Mouse (Mus musculus): Measurements from ENCODE around the gene Hmgb1. TPM values are rescaled to one million over a fixed set of nuclear protein-coding genes. Genes with fewer than 3 reads are reported as not detected.

The Hmgb1 gene
- polyA plus RNA-seq, 1 experiment = 15.2 TPM

DNA sequence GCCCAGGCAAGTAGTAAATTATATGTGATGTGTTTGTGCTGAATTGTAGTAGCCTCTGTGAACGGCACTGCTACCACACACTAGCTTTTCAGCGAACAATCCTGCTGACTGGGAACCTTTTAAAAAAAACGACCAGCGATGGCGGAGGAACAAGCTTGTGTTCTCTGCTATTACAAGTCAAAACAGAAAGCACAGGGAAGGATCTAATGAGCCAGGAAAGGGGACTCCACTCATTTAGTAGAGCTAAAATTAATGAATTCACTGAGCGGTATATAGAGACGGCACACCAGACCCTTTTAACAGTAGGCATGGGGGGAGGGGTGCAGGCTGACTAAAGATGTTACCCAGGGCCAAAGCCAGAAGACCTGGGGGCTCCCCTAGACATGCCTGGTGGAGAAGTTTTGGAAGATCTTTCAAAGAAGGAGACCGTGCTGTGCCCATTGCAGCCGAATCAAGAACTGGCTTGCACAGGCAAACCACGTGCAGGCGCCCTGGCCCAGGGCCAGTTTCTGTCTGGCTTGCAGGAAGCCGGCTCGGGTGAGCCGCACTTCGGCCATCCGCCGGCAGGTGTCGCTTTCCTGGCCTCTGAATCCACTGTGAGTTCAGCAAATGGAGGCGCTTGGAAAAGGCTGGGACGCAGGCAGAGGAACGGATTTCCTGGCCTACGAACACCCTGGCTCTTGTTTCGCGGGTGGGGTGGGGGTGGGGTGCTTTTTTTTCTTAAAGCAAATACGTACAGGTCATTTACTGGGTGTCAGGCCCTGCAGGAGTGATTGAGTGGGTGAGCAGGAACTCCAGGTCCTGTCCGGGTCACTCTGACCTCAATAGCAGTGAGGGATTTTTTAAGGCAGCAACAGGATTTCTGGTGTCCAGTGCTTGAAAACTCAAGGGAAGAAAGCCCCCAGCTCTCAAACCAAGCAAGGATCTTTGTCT, 177.7 kb downstream of the Hmgb1 start:
- TF ChIP-seq POLR2A (IDR thresholded peaks at IDR 0.05; ENCODE audit: control insufficient read depth, low read depth, low read length) (0 out of 2 replicates have a peak, but pooled peaks have one; percentile 34), CTCF (IDR thresholded peaks at IDR 0.05; ENCODE audit: control insufficient read depth, insufficient read depth, insufficient replicate concordance, low read depth, low read length) (peak; percentile 85)
- no peaks in the 10 kb centered on the region for H3K27me3 ChIP-seq (ENCODE audit: control insufficient read depth, insufficient read depth, low read length)
- peak overlapping the region; percentile 7 for H3K4me3 ChIP-seq (ENCODE audit: control insufficient read depth, low read depth, low read length)
- no peaks in the 10 kb centered on the region for H3K36me3 ChIP-seq (ENCODE audit: control insufficient read depth, insufficient read depth, low read length)
- H3K27ac ChIP-seq (ENCODE audit: control insufficient read depth, insufficient read depth, low read depth, low read length) = peak overlapping the region; percentile 58
- peaks cover 2% of the 10 kb centered on the region for H3K4me1 ChIP-seq (ENCODE audit: control insufficient read depth, insufficient read depth, low read length)

DNA sequence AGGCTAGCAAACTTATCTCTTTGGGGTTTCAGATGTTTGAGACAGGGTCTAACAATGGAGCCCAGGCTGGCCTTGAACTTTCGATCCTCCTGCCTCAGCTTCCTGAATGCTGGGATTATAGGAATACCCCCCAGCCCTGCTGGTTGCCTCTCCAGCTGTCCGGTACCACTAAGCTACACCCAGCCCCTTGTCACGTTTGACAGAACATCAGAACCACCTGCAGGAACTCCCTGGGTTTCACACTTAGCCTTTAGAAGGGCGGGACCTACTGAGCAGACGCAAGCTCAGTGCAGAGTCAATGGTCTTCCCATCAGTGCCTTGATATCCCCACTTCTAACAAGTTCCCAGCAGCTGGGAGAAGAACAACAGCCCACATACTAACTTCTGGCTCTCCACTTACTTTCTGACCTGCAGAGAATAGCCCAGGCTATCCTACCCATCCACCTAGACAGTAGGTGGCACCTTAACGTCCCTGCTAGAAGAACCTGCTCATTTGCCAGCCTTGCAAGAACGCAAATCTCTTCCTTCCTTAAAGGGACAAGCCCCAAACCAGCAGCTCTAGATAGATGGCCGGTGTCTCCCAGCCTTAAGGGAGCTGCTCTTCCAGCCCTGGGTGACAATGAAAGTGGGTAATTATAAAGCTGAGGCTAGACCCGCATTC, 178.5 kb downstream of the Hmgb1 start:
- TF ChIP-seq POLR2A (IDR thresholded peaks at IDR 0.05; ENCODE audit: control insufficient read depth, low read depth, low read length) (no peak), CTCF (IDR thresholded peaks at IDR 0.05; ENCODE audit: control insufficient read depth, insufficient read depth, insufficient replicate concordance, low read depth, low read length) (no peak)
- H3K27me3 ChIP-seq (ENCODE audit: control insufficient read depth, insufficient read depth, low read length) = no peaks in the 10 kb centered on the region
- H3K36me3 ChIP-seq (ENCODE audit: control insufficient read depth, insufficient read depth, low read length) = no peaks in the 10 kb centered on the region
- peak overlapping the region; percentile 58 for H3K27ac ChIP-seq (ENCODE audit: control insufficient read depth, insufficient read depth, low read depth, low read length)
- H3K4me3 ChIP-seq (ENCODE audit: control insufficient read depth, low read depth, low read length) = no peak overlapping the region
- H3K4me1 ChIP-seq (ENCODE audit: control insufficient read depth, insufficient read depth, low read length) = peaks cover 2% of the 10 kb centered on the region

DNA sequence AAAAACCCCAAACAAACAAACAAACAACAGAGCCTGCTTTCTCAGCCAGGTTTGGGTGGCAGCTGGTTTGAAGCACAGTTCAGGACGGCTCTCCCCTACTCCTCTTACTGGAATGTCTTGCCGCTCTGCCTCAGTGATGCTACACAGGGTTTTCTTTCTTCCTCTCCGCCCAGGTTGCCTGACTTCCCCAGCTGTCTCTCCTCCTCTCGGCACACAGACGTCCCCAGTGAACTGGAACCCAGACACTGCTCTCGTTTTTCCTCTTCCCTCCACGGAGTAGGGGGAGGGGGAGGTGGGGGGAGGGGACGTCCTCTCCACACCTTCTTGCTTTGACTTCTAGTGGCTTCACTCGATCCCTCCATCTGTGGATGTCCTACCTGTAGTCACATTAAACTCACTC, 179.2 kb downstream of the Hmgb1 start:
- no peak overlapping the region for H3K27ac ChIP-seq (ENCODE audit: control insufficient read depth, insufficient read depth, low read depth, low read length)
- H3K27me3 ChIP-seq (ENCODE audit: control insufficient read depth, insufficient read depth, low read length) = no peaks in the 10 kb centered on the region
- TF ChIP-seq POLR2A (IDR thresholded peaks at IDR 0.05; ENCODE audit: control insufficient read depth, low read depth, low read length) = no peak
- TF ChIP-seq CTCF (IDR thresholded peaks at IDR 0.05; ENCODE audit: control insufficient read depth, insufficient read depth, insufficient replicate concordance, low read depth, low read length) = no peak
- no peaks in the 10 kb centered on the region for H3K36me3 ChIP-seq (ENCODE audit: control insufficient read depth, insufficient read depth, low read length)
- H3K4me1 ChIP-seq (ENCODE audit: control insufficient read depth, insufficient read depth, low read length) = peaks cover 2% of the 10 kb centered on the region
- H3K4me3 ChIP-seq (ENCODE audit: control insufficient read depth, low read depth, low read length) = no peak overlapping the region

GRCm38 (mm10) chr5:149003137-149003536, 181.2 kb downstream of the Hmgb1 start:
- H3K36me3 ChIP-seq (ENCODE audit: control insufficient read depth, insufficient read depth, low read length) = no peaks in the 10 kb centered on the region
- H3K27me3 ChIP-seq (ENCODE audit: control insufficient read depth, insufficient read depth, low read length) = no peaks in the 10 kb centered on the region
- TF ChIP-seq POLR2A (IDR thresholded peaks at IDR 0.05; ENCODE audit: control insufficient read depth, low read depth, low read length) (no peak), CTCF (IDR thresholded peaks at IDR 0.05; ENCODE audit: control insufficient read depth, insufficient read depth, insufficient replicate concordance, low read depth, low read length) (no peak)
- no peak overlapping the region for H3K4me3 ChIP-seq (ENCODE audit: control insufficient read depth, low read depth, low read length)
- peaks cover 17% of the 10 kb centered on the region for H3K4me1 ChIP-seq (ENCODE audit: control insufficient read depth, insufficient read depth, low read length)
- no peak overlapping the region for H3K27ac ChIP-seq (ENCODE audit: control insufficient read depth, insufficient read depth, low read depth, low read length)

GRCm38 (mm10) chr5:149002803-149003115, 181.5 kb downstream of the Hmgb1 start:
- H3K4me1 ChIP-seq (ENCODE audit: control insufficient read depth, insufficient read depth, low read length) = peaks cover 17% of the 10 kb centered on the region
- no peaks in the 10 kb centered on the region for H3K36me3 ChIP-seq (ENCODE audit: control insufficient read depth, insufficient read depth, low read length)
- H3K27me3 ChIP-seq (ENCODE audit: control insufficient read depth, insufficient read depth, low read length) = no peaks in the 10 kb centered on the region
- H3K27ac ChIP-seq (ENCODE audit: control insufficient read depth, insufficient read depth, low read depth, low read length) = no peak overlapping the region
- no peak overlapping the region for H3K4me3 ChIP-seq (ENCODE audit: control insufficient read depth, low read depth, low read length)
- no peak for TF ChIP-seq POLR2A (IDR thresholded peaks at IDR 0.05; ENCODE audit: control insufficient read depth, low read depth, low read length)
- TF ChIP-seq CTCF (IDR thresholded peaks at IDR 0.05; ENCODE audit: control insufficient read depth, insufficient read depth, insufficient replicate concordance, low read depth, low read length) = no peak

DNA sequence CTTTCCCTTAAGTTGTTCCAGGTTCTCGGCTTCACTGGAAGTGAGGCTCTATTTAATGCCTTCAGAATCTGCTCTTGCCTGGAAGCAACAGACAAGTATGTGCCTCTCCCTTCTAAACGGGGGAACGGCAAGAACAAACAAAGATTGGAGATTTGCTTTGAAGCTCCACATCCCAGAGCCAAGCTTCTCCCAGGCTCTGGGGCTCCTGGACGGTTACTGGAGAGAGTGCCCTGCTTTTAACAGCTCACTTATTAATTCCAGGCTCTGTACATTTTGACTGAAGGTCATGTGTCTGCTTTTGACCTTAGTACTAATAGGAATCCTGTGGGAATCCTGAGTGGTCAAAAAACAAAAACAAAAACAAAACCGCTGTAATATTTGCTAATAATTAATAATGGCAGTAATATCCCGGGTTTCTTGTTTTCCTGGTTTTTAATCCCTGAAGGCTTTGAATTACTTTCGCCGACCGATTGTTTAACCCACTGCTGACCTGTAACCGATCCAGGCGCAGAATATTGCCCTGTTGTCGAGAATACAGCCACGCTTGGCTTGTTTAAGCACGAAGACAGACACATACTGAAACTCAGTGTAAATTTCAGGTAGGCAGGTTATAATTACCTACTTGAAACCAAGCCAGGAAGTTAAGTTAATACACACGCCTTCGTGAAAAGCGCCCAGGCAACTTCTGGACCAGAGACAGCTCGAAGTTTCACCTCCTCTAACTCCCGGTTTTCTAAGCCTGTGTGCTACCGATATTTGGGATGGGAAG, 182.1 kb downstream of the Hmgb1 start:
- Histone ChIP-seq H3K4me1 (ENCODE audit: control insufficient read depth, insufficient read depth, low read length) (peaks cover 17% of the 10 kb centered on the region), H3K27me3 (ENCODE audit: control insufficient read depth, insufficient read depth, low read length) (no peaks in the 10 kb centered on the region), H3K27ac (ENCODE audit: control insufficient read depth, insufficient read depth, low read depth, low read length) (no peak overlapping the region; the same call in 1 of the 2 replicates), H3K4me3 (ENCODE audit: control insufficient read depth, low read depth, low read length) (no peak overlapping the region), H3K36me3 (ENCODE audit: control insufficient read depth, insufficient read depth, low read length) (no peaks in the 10 kb centered on the region)
- TF ChIP-seq POLR2A (IDR thresholded peaks at IDR 0.05; ENCODE audit: control insufficient read depth, low read depth, low read length) = no peak
- no peak for TF ChIP-seq CTCF (IDR thresholded peaks at IDR 0.05; ENCODE audit: control insufficient read depth, insufficient read depth, insufficient replicate concordance, low read depth, low read length)

DNA sequence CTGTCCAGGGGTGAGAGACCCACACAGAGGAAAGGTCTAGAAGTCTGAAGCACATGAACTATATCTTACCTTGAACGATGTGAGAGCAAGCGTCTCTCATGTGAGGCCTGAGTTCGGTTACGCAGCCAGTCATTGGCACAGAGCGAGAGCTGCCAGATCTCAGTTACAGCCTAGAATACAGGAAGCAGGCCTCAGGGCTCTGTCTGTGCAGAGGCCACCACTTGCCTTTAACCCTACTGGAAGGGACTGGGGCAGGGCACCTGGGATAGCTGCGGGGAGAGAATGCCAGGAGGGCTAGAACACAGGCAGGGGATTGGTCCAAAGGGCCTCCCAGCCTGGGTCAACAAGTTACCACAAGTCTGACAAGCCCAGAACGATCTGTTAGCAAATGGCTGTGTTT, 184.5 kb downstream of the Hmgb1 start:
- no peak overlapping the region for H3K4me3 ChIP-seq (ENCODE audit: control insufficient read depth, low read depth, low read length)
- no peaks in the 10 kb centered on the region for H3K27me3 ChIP-seq (ENCODE audit: control insufficient read depth, insufficient read depth, low read length)
- H3K4me1 ChIP-seq (ENCODE audit: control insufficient read depth, insufficient read depth, low read length) = peaks cover 18% of the 10 kb centered on the region
- TF ChIP-seq POLR2A (IDR thresholded peaks at IDR 0.05; ENCODE audit: control insufficient read depth, low read depth, low read length) (no peak), CTCF (IDR thresholded peaks at IDR 0.05; ENCODE audit: control insufficient read depth, insufficient read depth, insufficient replicate concordance, low read depth, low read length) (no peak)
- no peak overlapping the region for H3K27ac ChIP-seq (ENCODE audit: control insufficient read depth, insufficient read depth, low read depth, low read length)
- no peaks in the 10 kb centered on the region for H3K36me3 ChIP-seq (ENCODE audit: control insufficient read depth, insufficient read depth, low read length)
